Mouse (Mus musculus): Measurements from ENCODE around the gene Slc25a47. TPM values are rescaled to one million over a fixed set of nuclear protein-coding genes. Genes with fewer than 3 reads are reported as not detected.

The Slc25a47 gene
- polyA plus RNA-seq, 1 experiment: 8.0 TPM

DNA sequence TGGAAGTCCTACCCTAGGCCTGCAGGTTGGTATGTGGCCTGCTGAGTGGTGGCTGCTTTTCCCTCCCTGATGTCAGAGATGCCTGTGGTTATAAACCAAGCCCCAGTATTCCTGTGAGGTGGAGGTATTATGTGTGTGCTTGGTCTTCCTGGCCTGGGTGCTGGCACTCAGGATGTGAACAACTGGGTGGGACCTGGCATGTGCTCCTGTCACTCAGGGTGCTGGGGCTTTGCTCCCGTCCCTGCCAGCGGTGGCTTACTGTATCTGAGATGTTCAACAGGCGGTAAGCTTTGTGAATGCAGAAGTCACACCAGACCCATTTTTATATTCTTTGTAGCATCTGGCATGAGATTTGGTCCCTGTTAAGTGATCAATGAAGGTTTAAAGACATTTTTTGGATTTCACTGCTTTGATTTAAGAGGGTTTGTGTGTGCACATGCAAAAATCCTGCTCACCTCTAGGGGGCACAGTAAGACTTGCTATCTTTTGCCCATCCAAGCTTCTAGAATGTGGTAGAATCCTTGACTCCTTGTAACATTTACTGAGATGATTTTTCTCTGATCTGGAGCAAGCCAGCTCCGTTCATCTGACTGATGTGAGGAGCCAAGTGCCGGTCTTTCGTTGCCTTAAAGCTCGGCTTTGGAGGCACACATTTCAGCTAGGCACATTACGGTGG is 67.9 kb downstream of the Slc25a47 start:
- 43% methylated on average over 8 of the region's 8 CpGs for WGBS

GRCm38 (mm10) chr12:108904276-108904653 is 68.4 kb downstream of the Slc25a47 start:
- no peak for DNase-seq (ENCODE audit: low read depth, low spot score)
- WGBS: 21% methylated on average over 8 of the region's 8 CpGs

More for the DNA sequence above, 67.9 kb downstream of the Slc25a47 start:
- no peak for DNase-seq (ENCODE audit: low read depth, low spot score)

DNA sequence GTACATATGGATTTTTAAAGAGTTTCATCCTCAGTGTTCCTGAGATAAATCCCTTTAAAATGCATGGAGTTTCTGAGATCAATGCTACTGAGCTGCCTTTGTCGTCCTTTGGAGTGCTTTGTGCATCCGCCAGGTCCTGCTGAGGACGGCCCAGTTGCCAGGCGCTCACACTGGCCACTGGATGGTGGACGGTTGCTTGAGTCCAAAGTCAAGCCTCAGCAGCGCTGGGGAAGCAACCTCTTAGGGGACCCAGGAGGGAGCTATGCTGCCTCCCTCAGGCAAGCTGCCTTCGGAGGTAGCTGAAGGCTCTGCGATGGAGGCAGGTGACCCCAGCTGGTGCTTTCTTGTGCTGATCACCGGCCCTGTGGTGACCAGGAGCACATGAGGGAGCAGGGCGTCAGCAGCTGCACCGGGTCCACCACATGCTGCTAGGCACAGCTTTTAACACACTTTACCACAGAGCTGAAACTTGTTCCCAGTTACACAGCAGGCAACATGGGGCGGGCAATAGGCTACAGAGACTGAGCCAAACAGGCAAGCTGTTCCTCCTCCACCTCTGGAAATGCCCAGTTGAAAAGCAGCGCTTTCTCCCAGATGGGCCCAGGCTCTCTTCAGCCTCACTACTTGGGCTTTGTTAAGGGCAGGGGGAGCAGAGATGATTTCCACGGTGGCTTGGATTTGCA is 69.9 kb downstream of the Slc25a47 start:
- 90% methylated on average over 14 of the region's 14 CpGs for WGBS
- DNase-seq (ENCODE audit: low read depth, low spot score): no peak

DNA sequence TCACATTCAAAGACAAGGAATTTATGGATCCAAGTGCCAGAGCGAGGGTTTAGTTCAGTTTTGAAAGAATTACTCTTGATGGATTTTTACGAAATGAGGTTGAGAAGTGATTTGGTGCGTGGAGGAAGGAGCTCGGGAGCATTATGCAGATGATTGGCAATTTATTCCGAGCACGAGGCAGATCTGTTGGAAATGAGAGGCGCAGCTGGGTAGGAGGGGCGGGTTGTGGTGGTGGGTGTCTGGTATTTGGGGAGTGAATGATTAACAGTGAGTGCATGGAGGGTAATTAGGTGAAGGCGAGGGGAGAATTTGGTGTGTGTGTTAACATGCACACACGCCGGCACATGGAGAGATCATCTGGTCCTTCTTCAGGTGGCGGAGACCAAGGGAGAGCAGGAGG is 70.6 kb downstream of the Slc25a47 start:
- 95% methylated on average over 12 of the region's 12 CpGs for WGBS

More for the DNA sequence above, 70.6 kb downstream of the Slc25a47 start:
- DNase-seq (ENCODE audit: low read depth, low spot score): no peak

Other genes with a start within 250 kb of the Slc25a47 start
- 313 and 341 TPM in 2 replicates for gene Degs2, start 133.7 kb upstream of the Slc25a47 start, polyA plus RNA-seq (2012; rRNA removed)
- gene Yy1, start 43.1 kb upstream of the Slc25a47 start, polyA plus RNA-seq (2012; rRNA removed): 9.3 and 11.9 TPM in 2 replicates
- gene Slc25a29, start 163 bp upstream of the Slc25a47 start, polyA plus RNA-seq (2012; rRNA removed): 4.0 and 6.5 TPM in 2 replicates
- 5.5 and 9.4 TPM in 2 replicates for gene Wdr25, start 57.6 kb downstream of the Slc25a47 start, polyA plus RNA-seq (2012; rRNA removed)
- 123 and 126 TPM in 2 replicates for gene Wars, start 58.1 kb downstream of the Slc25a47 start, polyA plus RNA-seq (2012; rRNA removed)
- 1.3 and 1.6 TPM in 2 replicates for gene Begain, start 232.2 kb downstream of the Slc25a47 start, polyA plus RNA-seq (2012; rRNA removed)

Measured in large intestine, adult 2 months (tissue).